Mouse (Mus musculus): ENCODE measurements around the gene Pde8b. TPM values are rescaled to one million over a fixed set of nuclear protein-coding genes. Genes with fewer than 3 reads are reported as not detected.

Pde8b gene
- polyA plus RNA-seq, 1 experiment from 2014 or later = 1.7 TPM

DNA sequence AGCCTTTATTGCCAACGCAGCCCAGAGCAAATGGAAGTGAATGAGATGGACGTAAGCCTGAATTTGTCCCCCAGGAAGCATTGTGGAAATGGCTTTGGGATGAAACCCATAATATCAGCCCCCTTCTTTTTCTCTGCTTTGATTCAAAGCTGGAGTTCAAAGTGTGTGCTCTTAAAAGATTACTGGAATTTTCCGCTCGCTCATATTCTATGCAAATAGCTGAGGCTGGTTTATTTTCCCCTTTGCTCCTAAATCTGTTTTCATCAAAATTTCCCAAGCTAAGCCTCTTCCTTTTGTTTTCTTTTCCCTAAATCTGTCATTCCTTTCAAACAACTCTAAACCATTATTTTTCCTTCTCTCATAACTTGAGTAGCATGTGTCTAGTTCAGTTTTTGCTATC is 129.6 kb downstream of the Pde8b start:
- Histone ChIP-seq H3K9ac (ENCODE audit: low read length) (no peak overlapping the region), H3K27me3 (ENCODE audit: control insufficient read depth, insufficient read depth, low read length) (no peaks in the 10 kb centered on the region), H3K4me1 (replicated peaks; ENCODE audit: control insufficient read depth, insufficient read depth, low read length) (no peaks in the 10 kb centered on the region), H3K9me3 (ENCODE audit: control insufficient read depth, low read length) (no peaks in the 10 kb centered on the region), H3K27ac (ENCODE audit: low read depth, low read length) (no peak overlapping the region), H3K36me3 (ENCODE audit: control insufficient read depth, insufficient read depth, low read length) (no peaks in the 10 kb centered on the region), H3K4me2 (ENCODE audit: low read depth, low read length, severe bottlenecking) (no peak overlapping the region), H3K4me3 (ENCODE audit: low read depth, low read length) (no peak overlapping the region)
- WGBS = 91% methylated on average over 4 of the region's 4 CpGs
- ATAC-seq (replicated peaks; ENCODE audit: low FRiP score) (no peak), DNase-seq (ENCODE audit: low spot score) (no peak)

GRCm38 (mm10) chr13:95113763-95114162 is 136.4 kb downstream of the Pde8b start:
- no peak for DNase-seq (ENCODE audit: low spot score)
- H3K4me1 ChIP-seq (replicated peaks; ENCODE audit: control insufficient read depth, insufficient read depth, low read length) = no peaks in the 10 kb centered on the region
- H3K27ac ChIP-seq (ENCODE audit: low read depth, low read length) = no peak overlapping the region
- no peak overlapping the region for H3K4me3 ChIP-seq (ENCODE audit: low read depth, low read length)
- ATAC-seq (replicated peaks; ENCODE audit: low FRiP score) = no peak
- WGBS = 77% methylated on average over 5 of the region's 5 CpGs
- no peaks in the 10 kb centered on the region for H3K27me3 ChIP-seq (ENCODE audit: control insufficient read depth, insufficient read depth, low read length)
- no peaks in the 10 kb centered on the region for H3K36me3 ChIP-seq (ENCODE audit: control insufficient read depth, insufficient read depth, low read length)
- no peak overlapping the region for H3K9ac ChIP-seq (ENCODE audit: low read length)
- H3K4me2 ChIP-seq (ENCODE audit: low read depth, low read length, severe bottlenecking) = no peak overlapping the region
- no peaks in the 10 kb centered on the region for H3K9me3 ChIP-seq (ENCODE audit: control insufficient read depth, low read length)

DNA sequence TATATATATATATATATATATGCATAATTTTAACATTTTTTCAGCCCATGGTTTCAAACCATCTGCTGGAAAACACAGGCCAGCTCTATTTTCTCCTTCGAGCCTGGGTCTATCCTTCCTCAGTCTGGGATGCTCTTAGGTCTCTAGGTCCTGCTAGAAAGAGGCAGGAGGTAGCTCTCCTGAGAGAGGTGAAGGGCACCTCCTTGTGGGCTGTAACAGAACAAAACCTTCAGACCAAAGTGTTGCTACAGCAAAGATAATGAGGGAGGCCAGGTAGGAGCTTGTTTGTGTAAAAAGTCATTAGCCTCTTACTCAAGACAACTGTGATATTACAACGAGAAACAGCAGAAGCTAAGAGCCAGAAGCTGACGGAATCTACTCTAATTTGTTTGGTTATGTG is 140.6 kb downstream of the Pde8b start:
- Histone ChIP-seq H3K4me1 (replicated peaks; ENCODE audit: control insufficient read depth, insufficient read depth, low read length) (no peaks in the 10 kb centered on the region), H3K4me2 (ENCODE audit: low read depth, low read length, severe bottlenecking) (no peak overlapping the region), H3K27ac (ENCODE audit: low read depth, low read length) (no peak overlapping the region), H3K9me3 (ENCODE audit: control insufficient read depth, low read length) (no peaks in the 10 kb centered on the region), H3K9ac (ENCODE audit: low read length) (no peak overlapping the region), H3K27me3 (ENCODE audit: control insufficient read depth, insufficient read depth, low read length) (no peaks in the 10 kb centered on the region), H3K4me3 (ENCODE audit: low read depth, low read length) (no peak overlapping the region), H3K36me3 (ENCODE audit: control insufficient read depth, insufficient read depth, low read length) (no peaks in the 10 kb centered on the region)
- ATAC-seq (replicated peaks; ENCODE audit: low FRiP score) (no peak), DNase-seq (ENCODE audit: low spot score) (no peak)
- WGBS = 77% methylated on average over 3 of the region's 3 CpGs

DNA sequence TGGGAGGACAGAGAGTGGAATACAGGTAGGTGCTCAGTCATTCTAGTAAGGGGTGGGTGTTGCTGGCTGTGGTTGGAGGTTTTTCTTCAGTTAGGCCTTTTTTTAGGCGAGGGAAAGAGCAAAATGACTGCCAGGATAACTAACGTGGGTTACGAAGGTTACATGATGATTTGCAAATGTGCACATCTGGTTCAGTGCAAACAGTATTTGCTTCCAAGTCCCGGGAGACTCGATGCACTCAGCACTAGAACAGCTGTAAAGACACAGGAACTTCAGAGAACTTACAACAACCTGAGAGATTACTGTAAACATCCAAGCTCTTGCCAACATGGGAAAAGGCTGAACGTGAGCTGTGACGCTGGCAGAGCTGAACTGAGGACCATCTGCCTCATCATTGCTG is 142.1 kb downstream of the Pde8b start:
- Histone ChIP-seq H3K36me3 (ENCODE audit: control insufficient read depth, insufficient read depth, low read length) (no peaks in the 10 kb centered on the region), H3K4me1 (replicated peaks; ENCODE audit: control insufficient read depth, insufficient read depth, low read length) (no peaks in the 10 kb centered on the region), H3K9ac (ENCODE audit: low read length) (no peak overlapping the region), H3K27ac (ENCODE audit: low read depth, low read length) (no peak overlapping the region), H3K4me3 (ENCODE audit: low read depth, low read length) (no peak overlapping the region), H3K4me2 (ENCODE audit: low read depth, low read length, severe bottlenecking) (no peak overlapping the region), H3K9me3 (ENCODE audit: control insufficient read depth, low read length) (no peaks in the 10 kb centered on the region), H3K27me3 (ENCODE audit: control insufficient read depth, insufficient read depth, low read length) (no peaks in the 10 kb centered on the region)
- DNase-seq (ENCODE audit: low spot score) = no peak
- WGBS = 87% methylated on average over 7 of the region's 7 CpGs
- no peak for ATAC-seq (replicated peaks; ENCODE audit: low FRiP score)

- ATAC-seq (replicated peaks; ENCODE audit: low FRiP score) (no peak), DNase-seq (ENCODE audit: low spot score) (no peak)
- WGBS = 70% methylated on average over 4 of the region's 4 CpGs
- no peaks in the 10 kb centered on the region for H3K9me3 ChIP-seq (ENCODE audit: control insufficient read depth, low read length)
- H3K4me1 ChIP-seq (replicated peaks; ENCODE audit: control insufficient read depth, insufficient read depth, low read length) = no peaks in the 10 kb centered on the region
- H3K36me3 ChIP-seq (ENCODE audit: control insufficient read depth, insufficient read depth, low read length) = no peaks in the 10 kb centered on the region
- H3K27me3 ChIP-seq (ENCODE audit: control insufficient read depth, insufficient read depth, low read length) = no peaks in the 10 kb centered on the region
- no peak overlapping the region for H3K9ac ChIP-seq (ENCODE audit: low read length)
- H3K27ac ChIP-seq (ENCODE audit: low read depth, low read length) = no peak overlapping the region
- H3K4me3 ChIP-seq (ENCODE audit: low read depth, low read length) = no peak overlapping the region
- no peak overlapping the region for H3K4me2 ChIP-seq (ENCODE audit: low read depth, low read length, severe bottlenecking)
Observed at GRCm38 (mm10) chr13:95104865-95105264, 145.3 kb downstream of the Pde8b start.

- ATAC-seq (replicated peaks; ENCODE audit: low FRiP score) = no peak
- no peak overlapping the region for H3K4me3 ChIP-seq (ENCODE audit: low read depth, low read length)
- no peaks in the 10 kb centered on the region for H3K27me3 ChIP-seq (ENCODE audit: control insufficient read depth, insufficient read depth, low read length)
- WGBS = 67% methylated on average over 4 of the region's 4 CpGs
- H3K4me2 ChIP-seq (ENCODE audit: low read depth, low read length, severe bottlenecking) = no peak overlapping the region
- H3K9ac ChIP-seq (ENCODE audit: low read length) = no peak overlapping the region
- peak; percentile 26 for DNase-seq (ENCODE audit: low spot score)
- H3K9me3 ChIP-seq (ENCODE audit: control insufficient read depth, low read length) = no peaks in the 10 kb centered on the region
- H3K4me1 ChIP-seq (replicated peaks; ENCODE audit: control insufficient read depth, insufficient read depth, low read length) = no peaks in the 10 kb centered on the region
- no peaks in the 10 kb centered on the region for H3K36me3 ChIP-seq (ENCODE audit: control insufficient read depth, insufficient read depth, low read length)
- no peak overlapping the region for H3K27ac ChIP-seq (ENCODE audit: low read depth, low read length)
Observed at GRCm38 (mm10) chr13:95102985-95103590, 147.0 kb downstream of the Pde8b start.

DNA sequence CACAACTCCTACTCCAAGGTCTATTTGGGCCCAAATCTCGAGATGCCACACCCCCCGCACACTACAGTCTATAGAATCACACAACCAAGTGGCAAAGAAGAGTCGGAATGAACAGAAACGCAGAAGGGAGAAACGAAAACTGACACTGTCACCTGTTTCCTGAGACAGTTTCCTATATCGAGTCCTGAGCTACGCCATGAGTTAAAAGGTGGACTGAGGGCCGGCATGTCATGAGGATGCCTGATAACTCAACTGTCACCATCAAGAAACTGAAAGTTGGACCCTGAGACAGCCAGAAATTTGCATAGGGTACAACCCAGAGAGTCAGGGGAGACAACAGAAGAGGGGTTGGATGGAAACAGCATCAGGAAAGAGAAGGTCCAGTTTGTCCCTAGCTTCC is 148.8 kb downstream of the Pde8b start:
- Histone ChIP-seq H3K9me3 (ENCODE audit: control insufficient read depth, low read length) (no peaks in the 10 kb centered on the region), H3K4me2 (ENCODE audit: low read depth, low read length, severe bottlenecking) (no peak overlapping the region), H3K36me3 (ENCODE audit: control insufficient read depth, insufficient read depth, low read length) (no peaks in the 10 kb centered on the region), H3K27ac (ENCODE audit: low read depth, low read length) (no peak overlapping the region), H3K4me3 (ENCODE audit: low read depth, low read length) (no peak overlapping the region), H3K9ac (ENCODE audit: low read length) (no peak overlapping the region), H3K4me1 (replicated peaks; ENCODE audit: control insufficient read depth, insufficient read depth, low read length) (no peaks in the 10 kb centered on the region), H3K27me3 (ENCODE audit: control insufficient read depth, insufficient read depth, low read length) (no peaks in the 10 kb centered on the region)
- WGBS = 89% methylated on average over 8 of the region's 8 CpGs
- no peak for ATAC-seq (replicated peaks; ENCODE audit: low FRiP score)
- no peak for DNase-seq (ENCODE audit: low spot score)

- 79% methylated on average over 8 of the region's 8 CpGs for WGBS
- Histone ChIP-seq H3K36me3 (ENCODE audit: control insufficient read depth, insufficient read depth, low read length) (no peaks in the 10 kb centered on the region), H3K4me1 (replicated peaks; ENCODE audit: control insufficient read depth, insufficient read depth, low read length) (no peaks in the 10 kb centered on the region), H3K9me3 (ENCODE audit: control insufficient read depth, low read length) (no peaks in the 10 kb centered on the region), H3K27me3 (ENCODE audit: control insufficient read depth, insufficient read depth, low read length) (no peaks in the 10 kb centered on the region), H3K9ac (ENCODE audit: low read length) (no peak overlapping the region), H3K4me2 (ENCODE audit: low read depth, low read length, severe bottlenecking) (no peak overlapping the region), H3K27ac (ENCODE audit: low read depth, low read length) (no peak overlapping the region), H3K4me3 (ENCODE audit: low read depth, low read length) (no peak overlapping the region)
- DNase-seq (ENCODE audit: low spot score) (no peak), ATAC-seq (replicated peaks; ENCODE audit: low FRiP score) (no peak)
Observed at GRCm38 (mm10) chr13:95098931-95099720, 151.0 kb downstream of the Pde8b start.

DNA sequence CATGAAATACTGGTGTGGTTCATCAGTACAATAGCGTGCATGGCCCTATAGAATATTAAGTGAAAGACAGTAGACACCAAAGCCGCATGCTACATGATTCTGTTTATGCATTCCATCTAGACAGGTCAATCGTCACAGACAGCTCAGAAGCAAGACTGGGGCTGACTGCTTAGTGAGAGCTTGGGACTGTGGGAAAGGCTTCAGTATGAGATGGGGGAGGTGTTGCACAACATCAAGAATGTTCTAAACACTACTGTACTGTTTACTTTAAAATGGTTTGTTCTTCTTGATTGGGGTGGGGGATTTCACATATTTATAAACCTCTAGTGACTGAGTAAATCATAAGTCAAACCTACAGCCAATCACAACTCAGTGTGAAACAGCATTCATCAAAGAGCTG is 153.5 kb downstream of the Pde8b start:
- Histone ChIP-seq H3K4me2 (ENCODE audit: low read depth, low read length, severe bottlenecking) (no peak overlapping the region), H3K36me3 (ENCODE audit: control insufficient read depth, insufficient read depth, low read length) (no peaks in the 10 kb centered on the region), H3K4me1 (replicated peaks; ENCODE audit: control insufficient read depth, insufficient read depth, low read length) (no peaks in the 10 kb centered on the region), H3K27ac (ENCODE audit: low read depth, low read length) (no peak overlapping the region), H3K9me3 (ENCODE audit: control insufficient read depth, low read length) (no peaks in the 10 kb centered on the region), H3K27me3 (ENCODE audit: control insufficient read depth, insufficient read depth, low read length) (no peaks in the 10 kb centered on the region), H3K4me3 (ENCODE audit: low read depth, low read length) (no peak overlapping the region), H3K9ac (ENCODE audit: low read length) (no peak overlapping the region)
- WGBS = 89% methylated on average over 3 of the region's 3 CpGs
- ATAC-seq (replicated peaks; ENCODE audit: low FRiP score) (no peak), DNase-seq (ENCODE audit: low spot score) (no peak)
